Mouse (Mus musculus): ENCODE measurements around the gene Dcaf11. TPM values are rescaled to one million over a fixed set of nuclear protein-coding genes. Genes with fewer than 3 reads are reported as not detected.

Gene Dcaf11
- polyA plus RNA-seq, 1 experiment from 2014 or later, result 53.9 TPM

DNA sequence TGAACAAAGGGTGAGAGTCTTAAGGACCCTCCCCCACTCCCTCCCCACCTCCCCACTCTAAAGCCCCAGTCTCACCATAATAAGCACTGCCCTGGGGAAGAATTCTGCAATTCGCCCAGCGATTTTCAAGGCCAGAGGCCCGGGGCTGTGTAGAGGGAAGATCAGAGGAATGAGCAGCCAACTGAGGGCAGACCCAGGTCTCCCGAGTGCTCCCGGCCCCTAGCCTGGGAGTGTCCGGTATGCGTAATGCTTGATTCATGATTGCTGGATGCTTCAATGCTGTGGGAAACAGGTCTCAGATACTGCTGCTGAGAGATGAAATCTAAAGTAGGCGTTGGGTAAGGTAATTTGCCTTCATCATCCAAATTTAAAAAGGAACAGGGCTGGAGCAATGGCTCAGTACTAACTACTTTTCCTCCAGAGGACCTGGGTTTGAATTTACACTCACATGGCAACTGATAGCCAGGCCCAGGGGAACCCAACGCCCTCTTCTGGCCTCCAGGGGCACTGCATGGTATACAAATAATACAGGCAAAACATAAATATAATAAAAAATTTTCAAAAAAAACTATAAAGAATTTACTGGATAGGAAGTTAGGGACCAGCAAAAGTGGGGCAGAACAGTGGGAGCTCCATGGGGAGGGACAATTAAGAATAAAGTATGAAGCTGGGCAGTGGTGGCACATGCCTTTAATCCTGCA is 22.3 kb downstream of the Dcaf11 start:
- H3K4me2 ChIP-seq, result no peak overlapping the region
- H3K4me3 ChIP-seq (ENCODE audit: low read depth, low read length), result no peak overlapping the region
- H3K36me3 ChIP-seq (ENCODE audit: insufficient read depth), result peaks cover 18% of the 10 kb centered on the region
- no peaks in the 10 kb centered on the region for H3K27me3 ChIP-seq (ENCODE audit: insufficient read depth, low read length)
- H3K9me3 ChIP-seq (ENCODE audit: low read depth, low read length), result no peaks in the 10 kb centered on the region
- H3K4me1 ChIP-seq (ENCODE audit: insufficient read depth), result 0 out of 2 replicates have a peak, but pooled peaks cover 6% of the 10 kb centered on the region
- no peak for DNase-seq
- ATAC-seq (ENCODE audit: insufficient read depth), result no peak
- no peak overlapping the region for H3K9ac ChIP-seq
- 75% methylated on average over 9 of the region's 9 CpGs for WGBS
- peak; percentile 44 for TF ChIP-seq CTCF (IDR thresholded peaks at IDR 0.05; ENCODE audit: low read depth)
- H3K27ac ChIP-seq (ENCODE audit: low read depth), result no peak overlapping the region

DNA sequence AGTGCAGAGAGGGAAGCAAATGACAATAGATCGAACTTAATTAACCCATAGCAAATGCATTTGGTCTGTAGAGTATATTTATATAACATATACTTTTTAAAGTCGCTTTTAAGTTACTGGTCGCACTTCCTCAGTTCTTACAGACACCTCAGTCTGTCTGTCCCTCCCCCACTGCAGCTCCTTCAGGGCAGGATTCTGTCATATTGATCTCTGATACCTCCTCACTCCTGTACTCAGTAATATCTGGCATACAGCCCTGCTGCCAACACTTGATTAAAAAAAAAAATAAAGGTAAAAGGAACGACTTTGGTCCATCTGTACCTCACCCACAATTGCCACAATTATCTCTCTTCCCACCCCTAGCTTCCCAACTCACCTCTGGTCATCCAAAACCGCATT is 24.5 kb downstream of the Dcaf11 start:
- no peak overlapping the region for H3K9ac ChIP-seq
- peaks cover 28% of the 10 kb centered on the region for H3K36me3 ChIP-seq (ENCODE audit: insufficient read depth)
- no peaks in the 10 kb centered on the region for H3K9me3 ChIP-seq (ENCODE audit: low read depth, low read length)
- H3K4me1 ChIP-seq (ENCODE audit: insufficient read depth), result 0 out of 2 replicates have a peak, but pooled peaks cover 6% of the 10 kb centered on the region
- DNase-seq, result no peak
- peak overlapping the region; percentile 81 for H3K4me2 ChIP-seq
- H3K27me3 ChIP-seq (ENCODE audit: insufficient read depth, low read length), result no peaks in the 10 kb centered on the region
- no peak for TF ChIP-seq CTCF (IDR thresholded peaks at IDR 0.05; ENCODE audit: low read depth)
- 32% methylated on average over 5 of the region's 5 CpGs for WGBS
- no peak overlapping the region for H3K27ac ChIP-seq (ENCODE audit: low read depth)
- no peak for ATAC-seq (ENCODE audit: insufficient read depth)
- peak overlapping the region; percentile 47 for H3K4me3 ChIP-seq (ENCODE audit: low read depth, low read length)

DNA sequence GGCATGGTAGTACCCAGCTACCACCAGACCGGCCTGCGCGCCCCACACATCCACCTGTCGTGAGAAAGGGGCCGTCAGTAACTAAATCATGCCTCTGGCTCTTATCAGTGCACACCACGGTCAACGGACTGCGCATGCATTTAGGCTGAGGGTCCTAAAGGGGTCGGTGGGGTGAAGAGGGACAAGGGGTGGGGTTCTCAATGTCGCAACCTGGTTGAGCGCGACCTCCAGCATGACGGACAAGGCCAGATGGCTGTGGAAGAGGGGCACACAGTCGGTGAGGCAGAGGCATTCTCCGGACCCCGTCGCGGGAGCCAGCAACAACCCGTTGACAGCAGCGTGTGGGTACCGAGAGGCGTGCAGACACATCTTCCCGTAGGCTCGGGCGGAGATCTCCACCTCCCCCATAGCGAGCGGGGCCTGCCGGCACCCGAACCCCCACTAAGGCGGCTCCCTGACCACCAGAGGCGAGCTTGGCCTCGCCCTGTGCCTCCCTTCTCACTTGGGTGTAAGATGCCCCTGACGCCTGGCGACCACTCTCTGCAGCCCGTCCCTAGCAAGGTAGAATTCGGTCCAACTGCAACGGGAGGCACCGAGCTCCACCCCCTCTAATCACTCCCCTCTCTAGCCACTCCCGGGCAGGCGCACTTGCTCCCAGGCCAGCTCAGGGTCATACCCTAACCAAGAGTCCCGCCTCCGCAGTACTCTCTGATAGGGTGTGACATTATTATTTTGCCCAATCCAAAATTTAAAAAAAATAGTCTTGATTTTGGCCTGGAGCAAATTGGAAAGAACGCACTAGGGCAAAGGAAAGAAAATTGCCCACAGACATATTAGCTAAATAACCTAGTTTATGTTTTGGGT is 25.1 kb downstream of the Dcaf11 start, which contains the start of gene Emc9:
Emc9 (minus strand) TSS at position 601 of the 864 bp plus-strand sequence.
- H3K27me3 ChIP-seq (ENCODE audit: insufficient read depth, low read length), result no peaks in the 10 kb centered on the region
- peaks cover 27% of the 10 kb centered on the region for H3K36me3 ChIP-seq (ENCODE audit: insufficient read depth)
- no peak for TF ChIP-seq CTCF (IDR thresholded peaks at IDR 0.05; ENCODE audit: low read depth)
- H3K4me1 ChIP-seq (ENCODE audit: insufficient read depth), result 0 out of 2 replicates have a peak, but pooled peaks cover 6% of the 10 kb centered on the region
- H3K4me2 ChIP-seq, result peak within 1 kb of the TSS; percentile 81
- DNase-seq (peak; percentile 48), ATAC-seq (ENCODE audit: insufficient read depth) (peak; percentile 72)
- peak within 1 kb of the TSS; percentile 56 for H3K9ac ChIP-seq
- peak within 1 kb of the TSS; percentile 24; the same call in 1 of the 2 replicates for H3K27ac ChIP-seq (ENCODE audit: low read depth)
- 3% methylated on average over 43 of the region's 43 CpGs for WGBS
- H3K4me3 ChIP-seq (ENCODE audit: low read depth, low read length), result peak within 1 kb of the TSS; percentile 47
- no peaks in the 10 kb centered on the region for H3K9me3 ChIP-seq (ENCODE audit: low read depth, low read length)

DNA sequence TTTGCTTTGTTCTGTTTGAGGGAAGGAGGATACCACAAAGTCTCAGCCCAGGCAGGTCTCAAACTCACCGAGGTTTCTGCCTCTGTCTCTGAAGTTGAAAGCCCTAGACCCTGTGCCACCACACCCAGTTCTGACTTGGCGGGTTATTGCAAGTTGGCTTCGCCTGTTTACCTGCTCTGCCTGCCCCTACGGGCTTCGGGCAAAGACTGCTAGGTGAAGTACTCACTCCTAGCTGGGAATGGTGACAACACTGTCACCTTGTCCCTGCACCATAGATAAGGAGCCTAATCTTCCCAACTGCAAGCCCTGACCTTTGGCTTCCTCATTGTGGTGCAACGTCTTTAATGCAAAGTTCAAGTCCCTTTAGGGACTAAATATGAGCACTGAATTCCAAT is 25.8 kb downstream of the Dcaf11 start:
- no peak for DNase-seq
- no peak for ATAC-seq (ENCODE audit: insufficient read depth)
- no peaks in the 10 kb centered on the region for H3K27me3 ChIP-seq (ENCODE audit: insufficient read depth, low read length)
- no peaks in the 10 kb centered on the region for H3K9me3 ChIP-seq (ENCODE audit: low read depth, low read length)
- 47% methylated on average over 6 of the region's 6 CpGs for WGBS
- no peak for TF ChIP-seq CTCF (IDR thresholded peaks at IDR 0.05; ENCODE audit: low read depth)
- H3K27ac ChIP-seq (ENCODE audit: low read depth), result peak overlapping the region; percentile 24; the same call in 1 of the 2 replicates
- H3K4me3 ChIP-seq (ENCODE audit: low read depth, low read length), result no peak overlapping the region; the same call in 1 of the 2 replicates
- peak overlapping the region; percentile 81 for H3K4me2 ChIP-seq
- peaks cover 21% of the 10 kb centered on the region for H3K36me3 ChIP-seq (ENCODE audit: insufficient read depth)
- H3K4me1 ChIP-seq (ENCODE audit: insufficient read depth), result 0 out of 2 replicates have a peak, but pooled peaks cover 6% of the 10 kb centered on the region
- no peak overlapping the region for H3K9ac ChIP-seq

DNA sequence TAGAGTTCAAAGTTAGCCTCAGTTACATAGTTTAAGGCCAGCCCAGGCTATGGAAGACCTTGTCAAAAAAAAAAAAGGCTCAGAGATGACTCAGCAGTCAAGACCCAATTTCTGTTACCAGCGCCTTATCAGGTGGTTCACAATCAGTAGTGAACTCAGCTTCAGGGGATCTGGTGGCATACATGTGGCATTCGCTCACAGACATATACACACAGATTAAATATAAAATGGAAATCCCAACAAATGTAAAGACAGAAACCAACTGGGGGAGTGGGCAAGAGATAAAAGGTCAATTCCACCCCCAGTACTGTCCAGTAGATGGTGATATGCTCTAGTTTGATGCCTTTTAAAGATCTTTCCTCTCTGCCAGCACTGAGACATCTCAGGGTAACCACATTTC is 26.3 kb downstream of the Dcaf11 start:
- ATAC-seq (ENCODE audit: insufficient read depth), result no peak

DNA sequence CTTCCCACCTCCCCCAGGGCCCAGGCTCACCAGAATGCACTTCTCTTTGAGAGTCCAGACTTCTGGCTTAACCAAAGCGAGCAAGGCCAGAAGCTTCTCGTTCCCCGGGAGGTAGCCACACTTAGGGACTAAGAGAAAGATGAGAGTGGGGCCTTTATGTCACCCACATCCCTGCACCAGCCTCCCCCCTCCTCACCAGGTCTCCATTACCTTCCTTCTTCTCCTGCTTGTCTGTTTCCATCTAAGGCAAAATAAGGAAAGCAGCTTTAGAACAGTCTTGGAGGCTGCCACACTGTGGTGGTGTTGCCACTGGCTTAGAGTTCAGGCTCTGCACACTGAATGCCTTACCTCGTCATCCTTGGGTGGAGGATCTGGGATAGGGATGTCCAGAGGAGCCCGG is 29.5 kb downstream of the Dcaf11 start:
- ATAC-seq (ENCODE audit: insufficient read depth) (no peak), DNase-seq (no peak)
- no peak for TF ChIP-seq CTCF (IDR thresholded peaks at IDR 0.05; ENCODE audit: low read depth)
- H3K9ac ChIP-seq, result no peak overlapping the region
- H3K4me1 ChIP-seq (ENCODE audit: insufficient read depth), result peaks cover 12% of the 10 kb centered on the region; the same call in 1 of the 2 replicates
- no peaks in the 10 kb centered on the region for H3K27me3 ChIP-seq (ENCODE audit: insufficient read depth, low read length)
- H3K27ac ChIP-seq (ENCODE audit: low read depth), result no peak overlapping the region
- no peaks in the 10 kb centered on the region for H3K9me3 ChIP-seq (ENCODE audit: low read depth, low read length)
- no peak overlapping the region for H3K4me2 ChIP-seq
- 98% methylated on average over 5 of the region's 5 CpGs for WGBS
- H3K36me3 ChIP-seq (ENCODE audit: insufficient read depth), result peaks cover 19% of the 10 kb centered on the region
- no peak overlapping the region for H3K4me3 ChIP-seq (ENCODE audit: low read depth, low read length)

More for the DNA sequence above, 26.3 kb downstream of the Dcaf11 start:
- Histone ChIP-seq H3K36me3 (ENCODE audit: insufficient read depth) (peaks cover 15% of the 10 kb centered on the region), H3K4me2 (no peak overlapping the region), H3K27ac (ENCODE audit: low read depth) (peak overlapping the region; percentile 24; the same call in 1 of the 2 replicates), H3K27me3 (ENCODE audit: insufficient read depth, low read length) (no peaks in the 10 kb centered on the region), H3K9me3 (ENCODE audit: low read depth, low read length) (no peaks in the 10 kb centered on the region), H3K4me3 (ENCODE audit: low read depth, low read length) (no peak overlapping the region), H3K9ac (no peak overlapping the region), H3K4me1 (ENCODE audit: insufficient read depth) (0 out of 2 replicates have a peak, but pooled peaks cover 6% of the 10 kb centered on the region)
- DNase-seq, result no peak
- TF ChIP-seq CTCF (IDR thresholded peaks at IDR 0.05; ENCODE audit: low read depth), result no peak
- 86% methylated on average over 2 of the region's 2 CpGs for WGBS
